8 mouse cellular contexts compared by ENCODE assay signal in the genomic region with DNA sequence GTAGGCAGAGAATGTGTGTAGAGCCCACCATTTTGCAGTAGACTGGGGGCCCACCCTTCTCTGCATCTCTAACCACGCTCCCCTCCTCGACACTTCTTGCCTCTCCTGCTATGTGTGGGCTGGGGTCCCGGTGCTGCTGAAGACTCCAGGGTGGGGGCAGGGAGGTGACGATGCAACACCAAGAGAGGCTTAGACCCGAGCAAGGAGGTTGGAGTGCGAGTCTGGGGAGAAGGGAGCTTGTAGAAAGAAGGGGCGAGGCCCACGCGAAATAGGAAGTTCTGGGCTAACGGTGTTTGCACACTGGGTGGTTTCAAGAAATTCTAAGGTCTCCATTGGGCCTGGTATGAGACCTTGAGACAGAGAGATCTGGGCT. TPM values are rescaled to one million over a fixed set of nuclear protein-coding genes. Genes with fewer than 3 reads are reported as not detected.
DNase-seq lines count a peak whose midpoint lies in the region; ATAC-seq and TF ChIP-seq lines count a peak whose summit lies in the region.

No protein-coding gene starts in this region.

- H3K36me3 ChIP-seq in testis, adult 2 months (ENCODE audit: control insufficient read depth, insufficient read depth, low read length): no peaks in the 10 kb centered on the region
- peaks cover 21% of the 10 kb centered on the region for H3K36me3 ChIP-seq in hindbrain, embryonic 10.5 days
- peaks cover 6% of the 10 kb centered on the region; the same call in 1 of the 2 replicates for H3K36me3 ChIP-seq in liver, postnatal 0 days (replicated peaks; ENCODE audit: insufficient read depth, low read length)

- DNase-seq in adrenal gland, adult 2 months: peak; percentile 56
- no peak for DNase-seq in adrenal gland, postnatal 10 days
- no peak for DNase-seq in testis, postnatal 14 days (ENCODE audit: low spot score)
- no peak for DNase-seq in hindbrain, embryonic 10.5 days (ENCODE audit: low spot score)
- peak; percentile 40 for DNase-seq in liver, postnatal 0 days
- DNase-seq in spleen, postnatal 36 days (ENCODE audit: low spot score in 2 of 2): peak; percentile 51 to 56
- DNase-seq in urinary bladder, adult 18-20 months (ENCODE audit: low spot score in 2 of 2): no peak

- peak overlapping the region; percentile 84 for H3K4me3 ChIP-seq in testis, adult 2 months (ENCODE audit: control insufficient read depth, low read depth, low read length)
- peak overlapping the region; percentile 88 for H3K4me3 ChIP-seq in hindbrain, embryonic 10.5 days
- H3K4me3 ChIP-seq in liver, postnatal 0 days (ENCODE audit: low read depth, low read length): peak overlapping the region; percentile 79

- H3K4me2 ChIP-seq in liver, postnatal 0 days (ENCODE audit: low read depth, low read length): peak overlapping the region; percentile 98

- H3K27ac ChIP-seq in testis, adult 2 months (ENCODE audit: control insufficient read depth, insufficient read depth, low read depth, low read length): no peak overlapping the region
- H3K27ac ChIP-seq in hindbrain, embryonic 10.5 days: peak overlapping the region; percentile 98
- H3K27ac ChIP-seq in liver, postnatal 0 days (ENCODE audit: low read depth): peak overlapping the region; percentile 97

- no peaks in the 10 kb centered on the region for H3K27me3 ChIP-seq in testis, adult 2 months (ENCODE audit: control insufficient read depth, insufficient read depth, low read length)
- no peaks in the 10 kb centered on the region for H3K27me3 ChIP-seq in hindbrain, embryonic 10.5 days (ENCODE audit: insufficient read depth, poor library complexity, severe bottlenecking)
- no peaks in the 10 kb centered on the region for H3K27me3 ChIP-seq in liver, postnatal 0 days (ENCODE audit: insufficient read depth, low read length)

- WGBS in hindbrain, embryonic 10.5 days: under 1% methylated on average over 10 of the region's 10 CpGs
- WGBS in liver, postnatal 0 days (ENCODE audit: insufficient replicate concordance): 0% methylated on average over 10 of the region's 10 CpGs

- H3K9ac ChIP-seq in liver, postnatal 0 days (replicated peaks): peak overlapping the region; percentile 87

- TF ChIP-seq CTCF in testis, adult 2 months (IDR thresholded peaks at IDR 0.05; ENCODE audit: control insufficient read depth, insufficient read depth, insufficient replicate concordance, low read depth, low read length): no peak
- TF ChIP-seq CTCF in liver, postnatal 0 days (IDR thresholded peaks at IDR 0.05; ENCODE audit: low read depth): no peak

- H3K9me3 ChIP-seq in hindbrain, embryonic 10.5 days: no peaks in the 10 kb centered on the region
- H3K9me3 ChIP-seq in liver, postnatal 0 days (ENCODE audit: low read length): no peaks in the 10 kb centered on the region

- peaks cover 15% of the 10 kb centered on the region for H3K4me1 ChIP-seq in testis, adult 2 months (ENCODE audit: control insufficient read depth, insufficient read depth, low read length)
- peaks cover 45% of the 10 kb centered on the region for H3K4me1 ChIP-seq in hindbrain, embryonic 10.5 days (replicated peaks)
- H3K4me1 ChIP-seq in liver, postnatal 0 days (ENCODE audit: insufficient read depth): peaks cover 34% of the 10 kb centered on the region

- TF ChIP-seq POLR2A in testis, adult 2 months (IDR thresholded peaks at IDR 0.05; ENCODE audit: control insufficient read depth, low read depth, low read length): no peak

- ATAC-seq in liver, postnatal 0 days: no peak

- no peak for TF ChIP-seq EP300 in liver, postnatal 0 days (IDR thresholded peaks at IDR 0.05; ENCODE audit: low read depth)

RNA-seq across cellular contexts. Expression of gene Tkt, which starts 1.6 kb away (rescaled TPM):
- total RNA-seq in adrenal gland, adult 2 months (2021): 1,000 to 10,000 TPM in 1 of 2 experiments, 100 to 1,000 TPM in 1; 736 to 1,496 TPM
- 1,206 and 1,589 TPM in 2 replicates for polyA plus RNA-seq in adrenal gland, adult 2 months (2012; rRNA removed)
- 100 to 1,000 TPM; 790 to 884 TPM for total RNA-seq in adrenal gland, postnatal 10 days (2021)
- 12.4 and 15.4 TPM in 2 replicates for polyA plus RNA-seq in testis, adult 2 months (2012; rRNA removed)
- polyA plus RNA-seq in hindbrain, embryonic 10.5 days (2016; fragmentation: Nextera tagmentation; extraction: Ambion mirVana): 285 and 314 TPM in 2 replicates
- polyA plus RNA-seq in liver, postnatal 0 days (2015; fragmentation: Nextera tagmentation; extraction: Ambion mirVana): 96.6 and 110 TPM in 2 replicates

RNA-seq across cellular contexts. Expression of gene Cacna1d, which starts 58.5 kb away (rescaled TPM):
- 10 to 100 TPM; 10.7 to 12.7 TPM for total RNA-seq in adrenal gland, adult 2 months (2021)
- 8.0 and 8.4 TPM in 2 replicates for polyA plus RNA-seq in adrenal gland, adult 2 months (2012; rRNA removed)
- 10 to 100 TPM; 11.5 to 17.3 TPM for total RNA-seq in adrenal gland, postnatal 10 days (2021)
- 8.9 and 11.0 TPM in 2 replicates for polyA plus RNA-seq in testis, adult 2 months (2012; rRNA removed)
- 1.1 and 1.2 TPM in 2 replicates for polyA plus RNA-seq in hindbrain, embryonic 10.5 days (2016; fragmentation: Nextera tagmentation; extraction: Ambion mirVana)
- 0.22 and 0.36 TPM in 2 replicates for polyA plus RNA-seq in liver, postnatal 0 days (2015; fragmentation: Nextera tagmentation; extraction: Ambion mirVana)

Comparison
In these comparisons a context has a peak if more than half of its experiments do, and no peak if none do; other contexts are left out.
1. DNase-seq: peak in adrenal gland, adult 2 months (single experiment), liver, postnatal 0 days (single experiment) and spleen, postnatal 36 days (2 of 2); none in adrenal gland, postnatal 10 days (single experiment), testis, postnatal 14 days (single experiment), hindbrain, embryonic 10.5 days (single experiment) and urinary bladder, adult 18-20 months (0 of 2).
2. Peak in every context shown above with its lines, with median percentiles within 50 percentile points of each other: H3K4me3 ChIP-seq.